Mouse (Mus musculus) CD4-positive, CD25-positive, alpha-beta regulatory T cell, adult 2 months (primary cell): ENCODE measurements at regions not wholly inside any gene's neighbourhood (a gene's known extent, or its start where the extent isn't known, plus 50 kb on each side); places are given as distances from the start of the nearest gene placed in this dataset.

Experiments
- DNase-seq: peaks from one replicate; pipeline ENCODE4 v3.0.0-alpha.2; 2012; ENCODE audit warnings: low read depth, low spot score

- DNase-seq, result no peak
Measured at GRCm38 (mm10) chr6:66012675-66013074, 60.3 kb downstream of the 4930544G11Rik start.

- no peak for DNase-seq
Measured at GRCm38 (mm10) chr6:66023531-66023930, 71.1 kb downstream of the 4930544G11Rik start.

- no peak for DNase-seq
Measured at GRCm38 (mm10) chr6:66036789-66037188, 84.4 kb downstream of the 4930544G11Rik start.

GRCm38 (mm10) chr6:66051852-66052251, 99.4 kb downstream of the 4930544G11Rik start:
- DNase-seq, result no peak

GRCm38 (mm10) chr6:66052386-66052785, 100.0 kb downstream of the 4930544G11Rik start:
- no peak for DNase-seq

- DNase-seq, result no peak
Measured at GRCm38 (mm10) chr6:66053197-66053596, 100.8 kb downstream of the 4930544G11Rik start.

- DNase-seq, result no peak
Measured at GRCm38 (mm10) chr6:66068874-66069273, 116.5 kb downstream of the 4930544G11Rik start.

GRCm38 (mm10) chr6:66077445-66077844, 125.0 kb downstream of the 4930544G11Rik start:
- DNase-seq, result no peak

GRCm38 (mm10) chr6:66078769-66079168, 126.4 kb downstream of the 4930544G11Rik start:
- no peak for DNase-seq

GRCm38 (mm10) chr6:66101555-66102071, 149.2 kb downstream of the 4930544G11Rik start:
- no peak for DNase-seq

- no peak for DNase-seq
Measured at GRCm38 (mm10) chr6:66114366-66114765, 162.0 kb downstream of the 4930544G11Rik start.

GRCm38 (mm10) chr6:66121479-66122183, 169.2 kb downstream of the 4930544G11Rik start:
- DNase-seq, result no peak

- DNase-seq, result no peak
Measured at GRCm38 (mm10) chr6:66124292-66124691, 171.9 kb downstream of the 4930544G11Rik start.

- no peak for DNase-seq
Measured at GRCm38 (mm10) chr6:66151786-66152185, 199.4 kb downstream of the 4930544G11Rik start.

GRCm38 (mm10) chr6:66154831-66155230, 202.4 kb downstream of the 4930544G11Rik start:
- no peak for DNase-seq

GRCm38 (mm10) chr6:66160805-66161204, 208.4 kb downstream of the 4930544G11Rik start:
- no peak for DNase-seq

GRCm38 (mm10) chr6:66168913-66169312, 216.5 kb downstream of the 4930544G11Rik start:
- no peak for DNase-seq

- no peak for DNase-seq
Measured at GRCm38 (mm10) chr6:66197990-66198389, 245.6 kb downstream of the 4930544G11Rik start.

- DNase-seq, result no peak
Measured at GRCm38 (mm10) chr6:66200136-66200790, 247.9 kb downstream of the 4930544G11Rik start.

- no peak for DNase-seq
Measured at GRCm38 (mm10) chr6:66206197-66206925, 254.0 kb downstream of the 4930544G11Rik start.

GRCm38 (mm10) chr6:66217543-66217942, 265.1 kb downstream of the 4930544G11Rik start:
- DNase-seq, result no peak
